Mouse (Mus musculus): ENCODE results near the gene Tspoap1.

Tspoap1 gene

GRCm38 (mm10) chr11:87758957-87759608, 1.3 kb upstream of the Tspoap1 start:
- in situ Hi-C loops (cut with MboI) = loop anchor here (10.0 kb wide), 1 partner anchor 314 kb away; no protein-coding TSS in a partner anchor

- in situ Hi-C loops (cut with MboI) = loop anchor here (10.0 kb wide), 1 partner anchor 315 kb away; no protein-coding TSS in a partner anchor
Measured at GRCm38 (mm10) chr11:87759609-87760005, 734 bp upstream of the Tspoap1 start.

GRCm38 (mm10) chr11:87761181-87761721, 910 bp downstream of the Tspoap1 start:
- in situ Hi-C loops (cut with MboI) = no loop called here

GRCm38 (mm10) chr11:87761806-87762701, 1.7 kb downstream of the Tspoap1 start:
- in situ Hi-C loops (cut with MboI) = no loop called here

GRCm38 (mm10) chr11:87762702-87763385, 2.5 kb downstream of the Tspoap1 start:
- in situ Hi-C loops (cut with MboI) = no loop called here

- in situ Hi-C loops (cut with MboI) = no loop called here
Measured at GRCm38 (mm10) chr11:87763511-87763987, 3.2 kb downstream of the Tspoap1 start.

- in situ Hi-C loops (cut with MboI) = no loop called here
Measured at GRCm38 (mm10) chr11:87763988-87764876, 3.9 kb downstream of the Tspoap1 start.

GRCm38 (mm10) chr11:87768745-87769144, 8.4 kb downstream of the Tspoap1 start:
- in situ Hi-C loops (cut with MboI) = loop anchor here (5.0 kb wide), 2 partner anchors 41 to 106 kb away; partner anchors contain the start of gene Rnf43

GRCm38 (mm10) chr11:87770989-87771388, 10.6 kb downstream of the Tspoap1 start:
- in situ Hi-C loops (cut with MboI) = no loop called here

GRCm38 (mm10) chr11:87772354-87772753, 12.0 kb downstream of the Tspoap1 start:
- in situ Hi-C loops (cut with MboI) = no loop called here

GRCm38 (mm10) chr11:87778100-87778765, 17.9 kb downstream of the Tspoap1 start:
- in situ Hi-C loops (cut with MboI) = no loop called here

GRCm38 (mm10) chr11:87778915-87779314, 18.6 kb downstream of the Tspoap1 start:
- in situ Hi-C loops (cut with MboI) = no loop called here

- in situ Hi-C loops (cut with MboI) = no loop called here
Measured at GRCm38 (mm10) chr11:87779392-87779791, 19.1 kb downstream of the Tspoap1 start.

- in situ Hi-C loops (cut with MboI) = no loop called here
Measured at GRCm38 (mm10) chr11:87780130-87780529, 19.8 kb downstream of the Tspoap1 start.

- in situ Hi-C loops (cut with MboI) = no loop called here
Measured at GRCm38 (mm10) chr11:87790088-87790487, 29.7 kb downstream of the Tspoap1 start.

- in situ Hi-C loops (cut with MboI) = no loop called here
Measured at GRCm38 (mm10) chr11:87793460-87793859, 33.1 kb downstream of the Tspoap1 start, which contains the start of gene Mpo. Mpo (plus strand) TSS chr11:87793581.

GRCm38 (mm10) chr11:87801711-87802275, 41.5 kb downstream of the Tspoap1 start:
- in situ Hi-C loops (cut with MboI) = no loop called here

GRCm38 (mm10) chr11:87802621-87803020, 42.3 kb downstream of the Tspoap1 start:
- in situ Hi-C loops (cut with MboI) = no loop called here

- in situ Hi-C loops (cut with MboI) = no loop called here
Measured at GRCm38 (mm10) chr11:87805448-87805847, 45.1 kb downstream of the Tspoap1 start.

- in situ Hi-C loops (cut with MboI) = no loop called here
Measured at GRCm38 (mm10) chr11:87807433-87807832, 47.1 kb downstream of the Tspoap1 start.

Data from mature B cell (primary cell).